Mouse (Mus musculus) erythroid progenitor cell, adult 5-6 weeks (primary cell): ENCODE measurements around the gene Ltc4s. TPM values are rescaled to one million over a fixed set of nuclear protein-coding genes. Genes with fewer than 3 reads are reported as not detected.

Experiments used
- ATAC-seq: replicated peaks from 2 replicates; pipeline ENCODE4 v1.8.0; 2016; ENCODE audit warnings: moderate number of reproducible peaks, mild to moderate bottlenecking, moderate TSS enrichment, inconsistent platforms; ENCODE audit not compliant: poor library complexity, low FRiP score, severe bottlenecking
- total RNA-seq, 2 experiments: library from RNA; stranded (forward) in 1 of 2; stranded (reverse) in 1 of 2; fragments of 150-400 nt in 1 of 2; fragments of 186-747, 209-891 nt in 1 of 2; gene quantifications; 2 replicates each; pipeline versions ENCODE4 v1.2.3 to v1.2.4; 2015 to 2017; ENCODE audit warnings: low replicate concordance in 2 of 2

Ltc4s gene
- total RNA-seq (2015; ENCODE audit: low replicate concordance) (3.2 TPM in 1 of 2 replicates, not detected in the other), total RNA-seq (2017; ENCODE audit: low replicate concordance) (0.77 TPM in 1 of 2 replicates, not detected in the other)

DNA sequence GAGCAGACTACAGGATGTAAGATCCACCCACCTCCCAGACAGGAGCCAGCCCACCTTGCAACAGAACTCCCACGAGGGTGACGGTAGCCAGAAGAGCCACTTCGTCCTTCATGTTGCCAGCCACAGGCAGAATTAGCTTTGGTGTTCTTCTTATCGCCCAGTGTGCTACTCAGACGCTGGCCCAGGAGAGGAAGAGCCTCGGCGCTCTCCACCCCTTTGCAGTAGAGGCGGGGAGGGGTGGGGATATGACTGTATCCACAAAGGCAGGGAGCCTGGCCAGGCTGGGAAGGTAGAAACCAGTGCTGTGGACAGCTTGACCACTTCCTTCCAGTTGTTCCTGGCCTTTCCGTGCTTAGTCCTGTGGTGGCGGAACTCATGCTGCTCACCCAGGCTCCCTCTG, at the start of gene Ltc4s:
Gene Ltc4s, minus strand, starts transcription at position 293 of the 400 bp plus-strand sequence.
- ATAC-seq = no peak; the same call in 1 of the 2 replicates

GRCm38 (mm10) chr11:50286428-50286827, 48.0 kb upstream of the Ltc4s start:
- ATAC-seq = no peak

GRCm38 (mm10) chr11:50285696-50286095, 47.3 kb upstream of the Ltc4s start:
- ATAC-seq = no peak

GRCm38 (mm10) chr11:50285263-50285662, 46.8 kb upstream of the Ltc4s start:
- ATAC-seq = no peak

GRCm38 (mm10) chr11:50280053-50280452, 41.6 kb upstream of the Ltc4s start:
- no peak for ATAC-seq

- ATAC-seq = no peak
Observed at GRCm38 (mm10) chr11:50279005-50279404, 40.6 kb upstream of the Ltc4s start.

GRCm38 (mm10) chr11:50277706-50278105, 39.3 kb upstream of the Ltc4s start:
- no peak for ATAC-seq

GRCm38 (mm10) chr11:50277025-50277424, 38.6 kb upstream of the Ltc4s start:
- ATAC-seq = no peak

DNA sequence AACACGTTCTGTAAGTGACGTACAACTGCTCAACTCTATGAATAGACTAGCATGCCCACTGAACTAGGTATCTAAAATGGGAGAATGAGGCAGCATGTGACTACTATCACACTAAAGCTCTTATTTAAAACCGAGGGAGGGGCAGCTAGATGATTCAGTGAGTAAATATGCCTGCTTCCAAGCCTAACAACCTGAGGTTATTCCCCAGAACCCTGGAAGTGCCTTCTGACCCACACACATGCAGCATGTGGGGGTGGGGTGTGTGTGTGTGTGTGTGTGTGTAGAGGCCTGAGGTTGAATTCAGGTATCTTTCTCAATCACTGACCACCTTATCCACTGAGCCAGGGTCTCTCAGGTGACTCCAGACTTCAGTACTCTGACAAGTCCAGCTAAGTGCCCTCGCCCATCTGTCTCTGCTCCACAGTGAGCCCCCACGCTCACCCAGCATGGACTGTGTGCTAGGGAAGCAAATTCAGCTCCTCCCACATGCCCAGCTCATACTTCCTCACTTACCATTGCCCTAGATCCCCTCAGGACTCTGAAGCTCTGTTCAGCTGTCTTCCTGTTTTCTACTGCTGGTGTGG, 37.2 kb upstream of the Ltc4s start:
- ATAC-seq = no peak

DNA sequence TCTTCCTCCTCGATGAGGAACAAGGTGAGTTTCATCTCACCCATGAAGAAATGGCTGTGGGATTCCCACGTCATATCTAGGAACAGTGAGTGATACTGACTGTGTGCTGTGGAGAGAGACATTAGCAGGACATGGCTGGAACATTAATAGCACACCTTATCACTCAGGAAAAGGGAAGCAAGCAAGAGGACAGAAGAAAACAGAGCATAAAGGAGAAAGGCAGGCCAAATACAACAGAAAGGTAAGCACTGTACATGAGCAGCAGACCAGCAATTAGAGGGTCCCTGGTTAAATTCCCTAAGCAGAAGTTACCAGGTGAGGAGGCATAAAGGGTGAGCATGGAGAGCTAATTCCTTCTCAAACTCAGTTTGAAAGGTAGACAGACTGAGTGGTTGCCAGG, 36.7 kb upstream of the Ltc4s start:
- ATAC-seq = no peak

DNA sequence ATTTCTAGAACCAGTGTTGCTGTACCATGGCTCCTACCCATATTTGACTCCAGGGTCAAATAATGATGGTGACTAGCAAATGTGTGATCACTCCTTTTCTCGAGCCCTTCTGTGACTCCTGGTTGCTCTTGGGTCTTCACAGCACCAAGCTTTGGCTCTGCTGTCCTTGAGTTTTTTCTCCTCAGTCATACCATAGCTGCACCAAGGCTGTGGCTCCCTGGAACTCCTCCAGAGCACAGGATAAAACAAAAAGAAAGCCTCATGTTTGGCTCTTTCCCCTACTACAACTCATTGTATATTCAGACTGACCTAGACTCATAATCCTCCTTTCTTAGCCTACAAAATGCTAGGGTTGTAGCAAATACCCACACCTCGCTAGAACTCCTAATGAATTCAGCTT, 34.4 kb upstream of the Ltc4s start:
- no peak for ATAC-seq

DNA sequence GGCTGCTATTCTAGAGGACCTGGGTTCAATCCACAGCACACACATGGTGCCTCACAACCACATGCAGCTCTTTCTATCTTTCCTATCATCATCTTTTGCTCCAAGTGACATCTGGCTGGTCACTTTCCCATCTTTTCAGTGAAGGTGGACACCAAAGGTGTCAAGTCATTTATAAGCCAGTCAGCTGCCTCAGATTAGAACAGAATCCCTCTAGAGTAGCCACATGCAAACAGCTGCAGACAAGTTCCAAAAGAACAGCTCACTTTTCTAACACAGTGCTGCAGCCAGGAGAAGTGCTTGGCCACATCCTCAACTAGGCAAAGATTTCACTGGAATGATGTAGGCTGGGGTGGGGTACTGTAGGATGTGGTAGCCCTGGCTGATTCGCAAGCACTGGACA, 31.5 kb upstream of the Ltc4s start:
- ATAC-seq = no peak

DNA sequence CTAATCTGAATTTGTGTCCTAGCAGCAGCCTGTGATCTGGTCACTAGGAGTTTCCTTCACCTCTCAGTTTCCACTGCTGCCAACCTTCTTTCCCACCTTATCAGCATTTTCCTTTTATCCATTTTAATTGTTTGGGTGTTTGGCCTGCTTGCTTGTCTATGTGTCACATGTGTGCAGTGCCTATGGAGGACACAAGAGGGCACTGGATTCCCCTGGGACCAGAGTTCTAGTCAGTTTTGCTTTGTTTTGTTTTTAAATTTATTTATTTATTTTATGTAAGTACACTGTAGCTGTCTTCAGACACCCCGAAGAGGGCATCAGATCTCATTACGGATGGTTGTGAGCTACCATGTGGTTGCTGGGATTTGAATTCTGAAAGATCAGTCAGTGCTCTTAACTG, 30.7 kb upstream of the Ltc4s start:
- ATAC-seq = no peak

DNA sequence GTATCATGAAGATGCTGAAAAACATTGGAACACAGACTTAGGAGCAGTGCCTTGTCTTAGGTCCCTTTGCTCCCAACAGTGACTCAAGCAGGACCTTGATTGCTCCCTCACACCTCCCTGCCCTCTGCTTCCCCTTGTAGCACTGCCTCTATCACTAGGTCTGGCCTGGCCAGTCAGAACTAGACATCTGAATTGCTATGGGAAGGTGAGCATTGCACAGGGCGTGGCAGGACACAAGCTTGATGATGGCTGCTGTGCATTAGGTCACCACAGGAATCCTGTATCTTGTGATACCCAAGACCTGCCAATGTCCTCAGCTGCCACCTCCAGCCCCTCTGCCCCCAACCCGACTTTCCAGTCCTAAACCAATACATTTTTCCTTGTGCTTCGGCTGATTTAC, 28.6 kb upstream of the Ltc4s start:
- ATAC-seq = no peak

DNA sequence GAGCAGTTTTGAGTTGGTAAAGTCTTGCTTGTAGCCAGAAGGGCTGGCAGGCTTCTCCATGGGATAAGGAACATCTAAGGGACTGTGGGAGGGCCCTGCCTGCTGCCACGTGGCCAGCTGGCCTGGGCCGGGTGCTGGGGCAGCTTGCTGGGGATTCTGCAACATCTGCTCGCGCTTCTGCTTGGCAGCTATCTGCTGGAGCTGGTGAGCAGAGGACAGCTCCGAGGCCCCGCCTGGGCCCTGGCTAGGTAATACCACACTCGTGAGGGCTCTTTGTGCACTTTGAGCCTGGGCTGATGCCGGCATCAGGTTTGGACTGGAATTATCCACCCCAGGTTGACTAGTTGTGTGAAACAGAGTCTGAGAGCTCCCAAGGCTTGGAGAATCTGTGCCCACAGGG, 27.5 kb upstream of the Ltc4s start:
- ATAC-seq = no peak

- ATAC-seq = no peak
Observed at GRCm38 (mm10) chr11:50263198-50263597, 24.8 kb upstream of the Ltc4s start.

DNA sequence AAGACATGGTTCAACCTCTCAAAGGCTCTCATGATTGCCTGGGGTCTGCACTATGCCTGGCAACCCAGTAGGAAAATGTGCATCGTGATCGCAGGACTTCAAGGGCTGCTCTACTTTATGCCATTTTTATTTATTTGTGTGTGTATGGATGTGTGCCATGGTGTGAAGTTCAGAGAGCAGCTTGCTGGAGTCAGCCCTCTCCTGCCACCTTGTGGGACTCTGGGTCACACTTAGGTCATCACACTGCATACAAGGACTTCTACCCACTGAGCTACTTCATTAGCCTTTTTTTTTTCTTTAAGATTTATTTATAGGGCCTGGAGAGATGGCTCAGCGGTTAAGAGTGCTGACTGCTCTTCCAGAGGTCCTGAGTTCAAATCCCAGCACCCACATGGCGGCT, 23.6 kb upstream of the Ltc4s start:
- ATAC-seq = no peak

- no peak for ATAC-seq
Observed at GRCm38 (mm10) chr11:50258310-50258709, 19.9 kb upstream of the Ltc4s start.

GRCm38 (mm10) chr11:50256615-50257014, 18.2 kb upstream of the Ltc4s start:
- ATAC-seq = no peak

DNA sequence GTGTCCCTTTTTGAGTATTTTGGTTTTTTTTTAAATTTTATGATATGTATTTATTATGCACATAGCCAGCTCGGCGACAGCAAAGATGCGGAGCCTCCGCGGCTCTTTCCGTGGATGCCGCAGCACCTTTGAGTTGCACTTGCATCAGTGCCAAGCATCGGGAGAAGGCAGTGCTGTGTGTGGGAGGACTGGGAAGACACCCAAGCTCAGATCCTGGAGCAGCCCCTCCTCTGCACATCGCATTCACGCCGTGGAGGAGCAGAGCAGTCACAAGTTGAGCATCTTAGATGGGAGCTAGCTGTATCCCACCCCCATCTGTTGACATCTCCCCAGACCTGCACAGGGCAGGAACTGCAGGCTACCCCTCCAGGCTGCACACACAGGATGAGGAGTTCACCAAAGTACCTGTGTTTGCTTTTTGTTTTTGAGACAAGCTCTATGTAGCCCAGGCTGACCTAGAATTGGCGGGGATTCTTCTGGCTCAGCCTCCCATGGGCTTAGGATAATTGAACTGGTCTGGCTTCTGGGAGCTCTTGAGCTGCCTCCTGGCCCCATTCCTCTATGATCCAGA, 15.7 kb upstream of the Ltc4s start:
- no peak for ATAC-seq

DNA sequence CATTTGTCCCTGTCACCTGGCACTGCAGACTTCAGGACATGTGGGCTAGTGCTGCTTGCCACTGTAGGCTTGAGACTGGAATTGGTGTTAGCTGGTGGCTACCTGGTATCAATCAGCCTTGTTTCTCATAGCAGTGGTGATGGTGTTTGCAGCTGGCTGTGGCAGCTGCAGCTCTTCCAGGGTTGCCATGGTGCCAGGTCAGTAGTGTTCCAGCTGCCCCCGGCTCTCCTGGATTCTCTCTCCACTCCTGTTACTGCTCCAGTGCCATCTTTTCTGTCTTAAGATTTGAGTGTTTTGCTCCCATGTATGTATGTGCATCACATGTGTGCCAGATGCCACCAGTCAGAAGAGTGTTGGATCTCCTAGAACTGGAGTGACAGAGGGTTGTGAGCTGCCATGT, 15.0 kb upstream of the Ltc4s start:
- ATAC-seq = no peak

DNA sequence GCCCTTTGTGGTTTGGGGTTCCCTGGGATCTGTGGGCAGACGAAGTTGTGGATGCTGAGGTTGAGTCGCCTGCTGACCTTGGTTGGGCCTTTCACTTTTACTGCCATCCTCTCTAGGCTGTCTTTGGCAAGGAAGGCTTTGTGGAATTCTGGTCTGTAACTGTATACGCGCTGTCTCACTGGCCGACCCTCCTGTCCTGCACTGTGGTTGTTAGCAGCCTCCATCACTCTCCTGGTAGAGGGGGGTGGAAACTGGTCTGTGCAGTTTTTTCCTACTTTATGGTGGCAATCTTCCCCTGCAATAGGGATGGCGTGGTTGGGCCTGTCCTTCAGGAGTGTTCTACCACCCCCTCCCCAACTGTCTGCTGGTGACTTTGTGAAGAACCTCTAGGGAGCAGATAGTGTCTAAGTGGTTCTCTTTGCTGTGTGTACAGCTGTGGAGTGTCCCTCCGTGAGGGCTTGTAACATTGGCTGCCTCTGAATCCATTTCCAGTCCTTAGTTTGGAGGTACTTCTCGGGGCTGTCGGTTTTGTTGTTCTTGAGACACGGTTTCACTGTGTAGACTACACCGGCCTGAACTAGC, 14.4 kb upstream of the Ltc4s start:
- ATAC-seq = no peak
